Mouse (Mus musculus) CD4-positive helper T cell, adult 2 months (primary cell): ENCODE data around the gene Flot1.

ENCODE experiments used
- DNase-seq: peaks from one replicate; pipeline ENCODE4 v3.0.0-alpha.2; 2012; ENCODE audit warnings: low read depth, missing footprints, low spot score

Gene Flot1

DNA sequence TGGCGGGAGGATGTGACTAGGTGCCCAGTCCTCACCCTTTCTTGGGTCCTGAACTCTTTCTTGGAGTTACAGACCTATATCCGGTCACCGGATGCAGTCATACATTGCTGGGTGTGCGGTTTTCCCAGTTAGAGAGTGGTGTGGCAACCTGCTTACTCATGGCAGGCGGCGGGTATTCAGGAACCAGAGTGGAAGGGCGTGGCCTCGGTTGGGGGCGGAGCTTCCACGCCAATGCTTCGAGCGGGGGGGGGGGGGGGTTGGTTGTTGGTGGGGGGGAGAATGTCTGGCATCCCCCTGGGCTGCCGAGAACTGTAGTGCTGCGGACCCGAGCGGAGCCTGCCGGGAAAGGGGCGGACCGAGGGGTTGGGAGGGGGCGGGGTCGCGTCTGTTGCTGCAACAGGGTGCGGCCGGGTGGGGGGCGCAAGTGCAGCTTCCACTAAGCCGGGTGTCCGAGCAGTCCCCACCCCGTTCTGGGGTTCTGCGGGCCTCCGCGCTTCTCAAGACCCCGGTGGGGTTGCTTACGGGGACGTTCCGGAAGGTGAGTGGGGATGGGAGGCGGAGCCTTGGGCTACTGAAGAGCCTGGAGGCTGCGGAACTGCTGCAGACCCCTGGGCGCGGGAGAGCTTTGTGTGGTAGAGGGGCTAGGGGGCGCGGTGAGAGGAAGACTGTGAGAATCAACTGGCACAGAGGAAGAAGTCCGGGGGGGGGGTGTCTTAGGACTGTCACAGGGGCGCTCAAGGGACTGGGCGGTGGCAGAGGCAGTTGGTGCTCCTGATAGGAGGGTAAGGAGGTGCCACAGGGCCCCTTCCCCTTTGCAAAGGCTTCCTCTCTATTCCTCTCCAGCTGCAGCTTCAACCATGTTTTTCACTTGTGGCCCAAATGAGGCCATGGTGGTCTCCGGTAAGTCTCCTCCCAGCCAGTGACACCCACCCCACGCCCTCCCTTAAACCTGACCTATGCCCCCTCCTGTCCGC, at the start of gene Flot1:
Flot1 (plus strand) TSS at position 267 of the 974 bp plus-strand sequence.
- DNase-seq = peak; percentile 88

DNA sequence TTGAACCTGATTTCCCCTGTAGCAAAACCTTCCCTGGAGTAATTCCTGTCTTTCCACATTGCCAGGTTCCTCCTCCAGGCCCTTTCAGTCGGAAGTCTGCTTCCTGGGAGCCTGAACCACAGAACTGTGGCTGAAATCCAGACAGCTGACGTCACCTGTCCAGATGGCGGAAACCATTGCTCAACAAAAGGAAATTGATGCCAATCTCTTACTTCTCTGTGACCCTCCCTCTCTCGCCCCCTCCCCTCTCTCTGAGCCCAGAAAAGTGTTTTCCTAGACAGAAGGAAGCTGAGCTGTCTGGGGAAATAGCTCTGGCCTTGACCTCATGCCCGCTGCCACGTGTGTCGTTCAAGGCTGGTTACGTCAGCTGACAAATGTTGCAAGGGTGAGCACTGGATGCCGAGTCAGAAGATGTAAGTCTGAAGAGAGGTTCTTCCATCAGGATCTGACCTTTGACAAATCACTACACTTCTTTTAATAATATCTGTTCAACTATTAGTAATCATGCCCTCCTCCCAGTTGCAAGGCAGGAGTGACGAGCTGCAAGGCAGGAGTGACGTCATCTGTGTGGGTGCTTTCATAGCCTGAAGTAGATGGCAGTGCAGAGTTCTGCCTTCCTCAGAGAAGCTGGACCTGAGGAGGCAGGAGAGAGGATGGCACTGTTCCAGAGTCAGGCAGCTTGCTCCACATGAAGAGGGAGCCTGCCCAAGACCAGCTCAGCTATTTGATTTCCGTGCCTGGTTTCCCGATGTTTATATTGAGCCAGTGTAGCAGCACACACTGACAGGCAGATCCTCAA, 46.0 kb upstream of the Flot1 start:
- DNase-seq = peak; percentile 28

DNA sequence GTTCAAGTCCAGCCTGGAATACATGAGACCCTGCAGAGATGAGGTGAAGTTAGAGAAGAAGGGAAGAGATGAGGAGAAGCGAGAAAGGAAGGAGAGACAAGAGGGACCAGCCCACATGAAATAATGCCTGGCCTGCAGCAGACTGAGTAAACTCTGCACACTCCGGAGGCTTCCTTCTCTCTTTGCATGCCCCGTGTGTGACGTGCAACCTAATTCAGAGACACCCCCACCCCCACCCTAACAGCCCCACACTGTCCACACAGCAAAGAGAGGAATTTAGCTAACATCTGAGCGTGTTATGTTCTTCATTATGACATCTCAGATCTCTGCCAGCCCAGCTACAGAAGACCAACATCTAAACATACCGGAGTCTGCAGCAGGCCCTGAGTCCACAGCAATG, 44.1 kb upstream of the Flot1 start:
- no peak for DNase-seq

DNA sequence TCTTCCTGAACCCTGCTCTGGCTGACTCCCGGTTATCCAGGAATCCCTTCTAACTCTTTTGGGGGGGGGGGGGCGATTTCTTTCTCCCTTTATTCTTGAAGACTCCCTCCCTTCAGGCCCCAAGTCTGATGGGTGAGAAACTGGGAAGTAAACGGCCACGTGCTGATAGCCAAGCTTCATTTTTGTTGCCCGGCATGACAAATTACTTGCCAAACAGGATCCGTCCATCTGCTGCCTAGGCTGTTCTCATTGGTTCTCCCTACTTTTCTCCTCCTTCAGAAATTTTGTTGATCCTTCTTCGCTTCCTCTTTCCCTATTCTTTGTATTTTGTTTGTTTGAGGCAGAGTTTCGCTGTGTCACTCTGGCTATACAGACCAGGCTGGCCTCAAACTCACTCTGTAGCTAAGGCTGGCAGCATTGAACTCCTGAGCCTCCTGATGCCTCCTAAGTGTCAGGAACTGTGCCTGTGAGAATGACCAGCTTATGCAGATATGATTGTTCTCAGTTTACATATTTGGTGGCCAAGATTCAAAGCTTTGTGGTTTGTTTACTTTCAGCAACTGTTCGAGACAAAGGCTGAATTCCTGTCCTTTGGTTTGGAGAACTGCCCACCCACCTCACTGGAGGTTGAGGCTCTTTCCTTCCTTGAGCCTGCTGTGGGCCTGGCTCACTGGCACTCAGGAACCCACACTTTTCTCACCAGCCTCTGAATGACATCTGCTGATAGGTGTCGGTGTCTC, 43.4 kb upstream of the Flot1 start:
- no peak for DNase-seq

DNA sequence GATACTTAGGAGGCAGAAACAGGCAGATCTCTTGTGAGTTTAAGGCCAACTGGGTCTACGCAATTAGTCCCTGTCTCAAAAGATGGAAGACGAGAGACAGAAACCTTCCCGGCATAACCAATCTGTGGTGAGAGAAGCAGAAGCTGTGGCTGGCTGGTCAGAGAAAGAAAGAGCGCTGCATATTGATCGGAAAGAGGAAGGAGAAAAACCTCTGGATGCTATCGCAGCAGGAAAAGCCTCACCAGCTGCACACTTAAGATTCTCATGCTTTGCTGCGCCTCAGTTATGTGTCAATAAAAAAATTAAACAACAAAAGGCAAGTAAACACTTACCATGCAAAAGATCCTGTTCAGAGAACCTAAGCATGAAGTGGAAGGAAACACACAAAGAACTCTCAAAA, 42.7 kb upstream of the Flot1 start:
- no peak for DNase-seq

DNA sequence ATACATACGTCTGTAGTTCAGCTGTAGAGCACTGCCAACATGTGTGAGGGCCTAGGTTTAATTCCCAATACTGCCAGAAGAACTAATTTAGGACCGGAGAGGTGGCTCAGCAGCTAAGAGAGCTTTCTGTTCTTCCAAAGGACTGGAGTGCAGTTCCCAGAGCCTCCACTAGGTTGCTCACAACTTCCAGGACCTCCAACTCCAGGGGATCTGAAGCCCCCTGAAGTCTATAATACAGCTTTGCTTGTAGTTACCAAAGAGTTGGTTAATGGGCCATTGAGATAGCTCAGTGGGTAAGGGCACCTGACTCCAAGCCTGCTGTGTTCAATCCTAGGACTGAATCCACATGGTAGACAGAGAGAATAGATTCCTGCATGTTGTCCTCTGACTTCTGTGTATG, 40.6 kb upstream of the Flot1 start:
- no peak for DNase-seq

DNA sequence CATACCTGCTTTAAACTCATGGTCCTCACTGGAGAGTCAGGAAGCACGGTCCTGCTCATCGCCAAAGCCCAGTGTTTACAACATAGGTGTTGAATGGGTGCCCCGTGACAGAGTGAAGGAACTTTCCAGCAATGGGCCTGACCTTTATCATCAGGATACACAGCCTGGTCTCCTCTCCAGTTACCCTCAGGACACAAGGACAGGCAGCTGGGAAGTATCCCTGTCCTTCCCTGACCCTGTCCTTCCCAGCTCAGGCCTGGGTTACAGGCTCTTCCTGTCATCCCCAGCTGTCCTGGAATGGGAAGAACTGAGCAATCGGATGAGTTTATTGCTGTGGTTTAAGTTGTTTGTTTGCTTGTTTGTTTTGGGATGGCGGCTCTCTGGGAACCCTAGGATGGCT, 40.1 kb upstream of the Flot1 start:
- no peak for DNase-seq

DNA sequence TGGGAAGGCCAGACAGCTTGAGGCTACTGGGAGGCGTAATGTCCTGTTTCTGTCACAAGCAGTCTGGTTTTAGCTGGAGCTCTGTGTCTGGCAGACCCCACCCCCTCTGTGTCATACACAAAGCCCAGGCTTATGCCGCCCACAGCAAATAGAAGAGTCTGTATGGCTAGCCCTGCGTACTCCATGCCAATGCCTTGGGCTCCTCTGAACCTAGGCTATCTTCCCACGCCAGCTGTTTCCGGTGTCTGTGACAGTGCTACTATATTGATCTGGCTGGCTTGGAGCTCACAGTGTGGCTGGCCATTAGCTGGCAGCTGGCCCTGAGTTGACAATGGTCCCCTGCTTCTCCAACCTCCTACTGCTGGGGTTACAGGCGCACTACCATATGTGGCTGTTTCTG, 39.1 kb upstream of the Flot1 start:
- DNase-seq = no peak

DNA sequence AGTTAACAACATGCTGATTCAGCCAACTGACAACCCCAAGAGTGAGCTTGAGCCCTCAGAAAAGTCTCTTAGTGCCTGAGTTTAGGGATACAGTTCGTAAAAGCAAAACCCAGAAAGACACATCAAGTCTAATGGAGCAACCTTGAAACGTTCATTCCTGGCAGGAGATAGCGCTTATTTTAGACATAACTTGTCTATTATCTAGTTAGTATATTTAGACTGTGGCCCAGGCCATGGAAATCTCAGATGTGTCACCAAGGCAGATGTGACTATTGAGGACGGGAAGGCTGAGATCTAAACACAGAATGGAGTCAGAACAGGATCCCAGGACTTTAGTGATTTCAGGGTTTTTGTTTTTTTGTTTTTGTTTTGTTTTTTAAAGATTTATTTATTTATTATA, 37.9 kb upstream of the Flot1 start:
- no peak for DNase-seq

DNA sequence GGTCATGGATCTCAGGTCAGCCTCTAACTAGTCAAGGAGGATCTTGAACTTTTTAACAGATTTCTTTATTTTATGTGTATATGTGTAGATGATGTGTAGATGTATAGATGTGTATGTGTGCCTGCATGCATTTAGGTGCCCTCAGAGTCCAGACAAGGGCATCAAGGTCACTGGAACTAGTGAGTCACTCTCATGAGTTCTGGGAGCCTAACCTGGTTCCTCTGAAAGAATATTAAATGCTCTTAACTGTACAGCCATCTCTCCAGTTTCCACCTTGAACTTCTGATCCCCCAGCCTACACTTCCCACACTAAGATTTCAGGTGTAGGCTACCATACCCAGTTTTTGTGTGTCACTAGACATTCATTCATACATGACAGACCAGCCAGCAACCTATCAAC, 35.5 kb upstream of the Flot1 start:
- no peak for DNase-seq

DNA sequence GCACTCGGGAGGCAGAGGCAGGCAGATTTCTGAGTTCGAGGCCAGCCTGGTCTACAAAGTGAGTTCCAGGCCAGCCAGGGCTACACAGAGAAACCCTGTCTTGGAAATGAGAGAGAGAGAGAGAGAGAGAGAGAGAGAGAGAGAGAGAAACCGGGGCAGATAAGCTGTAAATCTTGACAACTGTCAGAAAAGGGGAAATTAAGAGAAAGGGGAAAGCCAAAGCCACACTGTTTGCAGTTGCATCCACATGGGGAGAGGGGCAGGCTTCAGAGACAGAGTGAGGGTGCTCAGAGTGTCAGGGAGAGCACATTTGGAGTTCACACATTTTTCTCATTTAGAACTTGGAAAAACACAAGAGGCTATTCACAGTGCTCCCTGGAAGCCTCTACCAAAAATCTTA, 35.0 kb upstream of the Flot1 start:
- no peak for DNase-seq

DNA sequence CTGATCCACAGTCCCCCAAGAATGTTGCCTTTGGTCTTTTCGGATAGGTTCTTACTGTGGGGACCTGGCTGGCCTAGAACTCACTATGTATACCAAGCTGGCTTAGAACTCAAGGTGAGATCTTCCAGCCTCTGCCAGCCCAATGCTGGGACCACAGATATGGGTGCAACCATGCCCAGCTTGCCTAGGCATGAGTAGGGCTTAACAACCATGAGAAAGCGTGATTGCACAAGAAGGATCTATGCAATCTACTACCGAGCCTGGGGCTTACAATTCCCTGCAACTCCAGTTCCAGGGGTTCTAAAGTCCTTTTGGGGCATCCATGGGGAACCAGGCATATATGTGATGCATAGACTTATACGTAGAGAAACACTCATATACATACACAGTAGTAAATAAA, 32.1 kb upstream of the Flot1 start:
- DNase-seq = no peak

DNA sequence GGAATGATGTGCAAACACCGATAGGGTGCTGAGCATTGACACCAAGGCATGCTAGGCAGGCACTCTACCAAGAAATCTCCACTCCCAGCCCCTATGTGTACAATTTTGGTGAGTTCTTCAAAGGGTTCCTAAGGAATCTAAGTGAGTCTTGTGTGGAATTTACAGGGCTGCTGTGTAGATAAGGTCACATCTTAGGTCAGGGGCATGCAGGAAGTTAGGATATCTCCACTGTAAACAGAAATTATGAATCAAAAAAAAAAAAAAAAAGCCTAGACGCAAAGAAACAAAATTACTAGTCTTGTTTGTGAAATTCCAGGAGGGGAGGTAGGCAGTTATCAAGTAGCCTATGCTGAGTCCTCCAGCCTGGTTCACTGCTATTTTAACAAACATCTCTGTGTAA, 30.2 kb upstream of the Flot1 start:
- DNase-seq = no peak

DNA sequence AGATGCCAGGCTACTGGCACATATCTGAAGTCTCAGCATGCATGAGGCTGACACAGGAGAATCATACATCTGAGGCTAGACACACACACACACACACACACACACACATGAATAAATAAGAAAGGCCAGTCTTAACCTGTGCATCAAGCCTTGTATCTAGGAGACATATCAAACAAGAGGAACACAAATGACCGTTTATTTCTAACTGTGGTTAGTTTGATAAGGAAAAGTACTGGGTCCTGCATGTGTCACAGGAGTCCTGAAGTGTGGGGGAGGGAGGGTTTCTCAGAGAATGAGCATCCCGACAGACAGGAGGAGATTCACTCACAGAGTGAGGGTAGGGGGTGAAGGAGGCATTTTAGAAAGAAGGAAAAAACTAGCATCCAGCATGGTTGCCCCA, 27.9 kb upstream of the Flot1 start:
- DNase-seq = no peak

DNA sequence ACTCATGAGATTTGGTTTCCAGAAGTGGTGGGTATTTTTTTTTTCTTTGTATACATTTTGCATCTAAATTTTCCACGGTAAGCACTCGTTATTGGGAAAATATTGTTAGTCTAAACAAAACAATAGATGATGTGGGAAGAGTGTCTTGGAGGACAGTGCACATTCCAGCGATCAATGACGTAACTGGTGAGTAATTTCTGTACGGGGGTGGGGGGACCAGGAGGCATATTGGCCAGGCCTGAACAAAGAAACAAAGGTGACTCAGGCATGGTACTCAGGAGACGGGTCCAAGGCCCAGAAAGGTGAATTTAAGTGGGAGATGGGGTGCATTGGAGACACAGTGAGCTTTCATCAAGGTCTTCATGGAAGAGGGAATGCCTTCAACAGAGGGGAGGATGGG, 27.4 kb upstream of the Flot1 start:
- no peak for DNase-seq

DNA sequence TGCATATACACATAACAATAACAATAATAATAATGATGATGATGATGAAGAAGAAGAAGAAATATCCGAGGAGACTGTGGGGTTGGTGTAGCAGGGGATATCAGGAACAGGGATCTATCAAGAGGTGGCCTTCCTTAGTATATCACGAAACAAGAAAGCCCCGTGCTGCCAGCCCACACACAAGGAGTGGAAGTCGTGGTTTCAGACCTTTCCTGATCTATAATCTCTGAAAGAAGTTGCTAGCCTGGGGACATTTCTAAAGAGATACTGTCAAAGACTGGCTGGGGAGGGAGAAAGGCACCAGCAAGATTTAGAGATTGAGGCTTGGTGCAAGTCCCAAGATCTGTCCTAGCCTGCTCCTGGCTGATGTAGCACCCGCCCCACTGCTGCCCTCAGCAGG, 26.2 kb upstream of the Flot1 start:
- DNase-seq = no peak

DNA sequence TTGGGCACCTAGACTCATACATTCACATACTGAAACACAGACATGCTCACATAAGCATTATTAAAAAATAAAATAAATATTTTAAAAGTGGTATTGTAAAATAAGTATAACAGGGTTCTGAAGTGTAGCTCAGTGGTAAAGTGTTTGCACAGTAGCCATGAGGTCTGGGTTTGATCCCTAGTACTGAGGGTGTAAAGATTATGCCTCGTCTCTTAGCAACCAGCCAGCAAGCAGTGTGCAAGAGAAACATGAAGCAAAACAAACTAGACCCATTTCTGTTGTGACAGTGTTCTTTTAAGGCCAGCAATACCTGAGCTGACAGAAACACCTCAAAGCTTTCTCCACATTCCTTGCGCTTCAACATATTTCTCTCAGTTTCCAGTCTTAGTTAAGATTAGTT, 22.1 kb upstream of the Flot1 start:
- DNase-seq = no peak

DNA sequence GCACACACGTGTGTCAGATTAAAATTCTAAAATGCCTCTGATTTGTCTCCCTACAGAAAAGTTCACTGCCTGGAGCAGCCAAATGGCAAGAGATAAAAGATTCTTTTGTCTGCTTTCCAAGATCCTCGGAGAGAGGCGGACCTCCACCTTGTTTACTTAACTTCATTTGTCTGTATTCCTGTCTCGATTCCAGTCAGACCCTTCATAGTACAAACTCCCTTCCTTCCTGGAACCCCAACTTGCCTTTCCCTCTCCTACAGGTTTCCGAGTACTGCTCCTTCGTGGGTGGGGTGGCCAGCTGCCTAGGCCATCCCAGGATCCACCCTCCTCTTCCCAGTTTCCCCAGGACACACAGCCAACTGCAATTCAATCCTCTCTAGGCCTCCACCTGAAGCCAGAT, 20.0 kb upstream of the Flot1 start:
- no peak for DNase-seq

DNA sequence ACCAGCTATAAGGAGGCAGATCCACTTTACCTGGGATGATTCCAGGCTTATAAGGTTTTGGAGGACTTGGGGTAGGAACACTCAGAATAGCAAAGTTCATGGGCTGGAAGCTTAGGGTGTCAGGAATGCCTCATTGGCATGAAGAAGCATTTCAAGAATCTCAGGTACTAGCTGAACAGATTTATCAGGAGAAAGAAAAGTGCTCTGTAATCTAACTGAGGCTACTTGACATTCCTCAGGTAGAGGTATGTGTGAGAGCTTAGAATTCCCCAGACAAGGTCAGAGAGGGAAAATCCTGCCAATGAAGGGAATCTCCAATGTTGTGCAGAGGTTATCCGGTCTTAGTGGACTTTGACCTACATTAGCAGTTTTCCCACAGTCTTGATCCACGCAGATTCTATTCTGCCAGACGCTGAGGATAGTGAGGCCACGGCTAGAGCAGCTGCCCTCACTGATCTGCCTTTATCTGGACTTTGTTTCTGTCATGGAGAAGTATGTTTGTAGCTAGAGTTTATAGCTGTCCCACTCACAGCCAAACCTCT, 19.1 kb upstream of the Flot1 start:
- DNase-seq = no peak

DNA sequence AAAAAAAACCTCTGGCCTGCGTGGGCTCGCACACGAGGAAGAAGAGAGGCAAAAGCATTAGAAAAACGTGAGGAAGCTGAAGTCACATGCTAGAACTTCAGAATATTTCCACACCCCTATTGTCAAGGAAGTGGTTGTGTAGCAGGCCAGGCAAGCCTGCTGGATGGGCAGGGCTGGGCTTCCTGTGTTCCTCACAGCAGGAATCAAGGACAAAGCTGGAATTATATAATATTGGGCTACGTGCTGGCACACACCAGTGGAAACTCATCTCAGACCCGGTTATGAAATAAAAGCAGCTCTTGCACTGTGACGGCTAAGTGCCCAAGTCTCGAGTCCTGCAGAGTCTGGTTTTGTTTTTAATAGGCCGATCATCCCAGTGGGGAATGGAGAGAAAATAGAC, 15.0 kb upstream of the Flot1 start:
- DNase-seq = no peak

DNA sequence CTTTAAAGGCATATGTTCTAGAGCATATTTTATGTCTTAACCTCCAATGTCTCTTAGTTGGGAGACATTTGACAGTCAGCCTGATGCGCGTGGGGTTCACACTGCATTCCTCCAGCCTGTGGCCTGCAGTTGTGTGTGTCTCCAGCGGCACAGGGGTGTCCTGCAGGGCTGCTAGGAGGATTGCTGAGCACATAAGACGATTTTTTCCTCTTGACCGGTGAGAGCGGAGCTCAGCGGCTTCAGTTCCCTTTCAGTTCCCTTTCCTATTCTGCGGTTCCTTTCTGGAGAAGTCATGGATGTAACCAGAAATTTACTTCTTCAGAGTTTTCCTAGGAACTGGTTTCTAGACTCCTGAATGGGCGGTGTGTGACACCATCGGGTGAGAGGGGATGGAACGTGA, 13.6 kb upstream of the Flot1 start:
- DNase-seq = no peak
